Mouse (Mus musculus): ENCODE measurements around the gene Olfr186.
"Not testable (repeated sequence)": the region's sequence is repeated elsewhere in the genome, so short reads cannot be mapped to it uniquely, and the experiment has no call there.

- TF ChIP-seq POLR2A, CTCF (IDR thresholded peaks at IDR 0.05; ENCODE audit: insufficient read depth, low read depth, low read length): not testable (repeated sequence)
Observed at GRCm38 (mm10) chr16:59062411-59062810, 32.3 kb upstream of the Olfr186 start.

Data from olfactory bulb, adult 2 months (tissue).